Mouse (Mus musculus) hindlimb bud, embryonic 11.5 days (tissue): ENCODE data around the gene Lima1.

Experiments used
- DNase-seq: peaks from one replicate; pipeline ENCODE4 v3.0.0-alpha.2; 2012; ENCODE audit warnings: low read depth, low spot score; ENCODE audit errors: extremely low spot score

The Lima1 gene

GRCm38 (mm10) chr15:99767467-99767866 is 107.8 kb downstream of the Lima1 start:
- no peak for DNase-seq

GRCm38 (mm10) chr15:99754204-99754603 is 121.1 kb downstream of the Lima1 start:
- no peak for DNase-seq

GRCm38 (mm10) chr15:99740229-99740628 is 135.0 kb downstream of the Lima1 start:
- no peak for DNase-seq

- DNase-seq, result no peak
Observed at GRCm38 (mm10) chr15:99736675-99737074, 138.6 kb downstream of the Lima1 start.

GRCm38 (mm10) chr15:99735631-99736030 is 139.6 kb downstream of the Lima1 start:
- DNase-seq, result no peak

- DNase-seq, result no peak
Observed at GRCm38 (mm10) chr15:99733186-99733585, 142.1 kb downstream of the Lima1 start.

GRCm38 (mm10) chr15:99731678-99732077 is 143.6 kb downstream of the Lima1 start:
- DNase-seq, result no peak

- no peak for DNase-seq
Observed at GRCm38 (mm10) chr15:99731167-99731566, 144.1 kb downstream of the Lima1 start.

GRCm38 (mm10) chr15:99729056-99729783 is 146.0 kb downstream of the Lima1 start:
- no peak for DNase-seq
